Mouse (Mus musculus) testis, adult 2 months (tissue): Measurements from ENCODE around the gene Fbxl12. TPM values are rescaled to one million over a fixed set of nuclear protein-coding genes. Genes with fewer than 3 reads are reported as not detected.

Experiments
- H3K27ac ChIP-seq: fragments of 200-500 bp; 2 replicates; pipeline ENCODE4 v1.5.1; 2012; ENCODE audit warnings: low read depth, low read length; ENCODE audit not compliant: control insufficient read depth, insufficient read depth
- H3K27me3 ChIP-seq: fragments of 200-500 bp; 2 replicates; pipeline ENCODE4 v1.6.1; 2012; ENCODE audit warnings: mild to moderate bottlenecking, low read length, moderate library complexity; ENCODE audit not compliant: control insufficient read depth, insufficient read depth
- H3K36me3 ChIP-seq: fragments of 200-500 bp; 2 replicates; pipeline ENCODE4 v1.6.1; 2012; ENCODE audit warnings: mild to moderate bottlenecking, low read length; ENCODE audit not compliant: control insufficient read depth, insufficient read depth
- H3K4me1 ChIP-seq: fragments of 200-500 bp; 2 replicates; pipeline ENCODE4 v1.6.1; 2012; ENCODE audit warnings: low read length; ENCODE audit not compliant: control insufficient read depth, insufficient read depth
- H3K4me3 ChIP-seq: fragments of 200-500 bp; 2 replicates; pipeline ENCODE4 v1.5.1; 2012; ENCODE audit warnings: low read depth, mild to moderate bottlenecking, low read length, moderate library complexity, mixed read lengths; ENCODE audit not compliant: control insufficient read depth
- CTCF ChIP-seq: fragments of 200-500 bp; IDR thresholded peaks from 2 replicates; pipeline ENCODE4 v1.5.1; 2012; ENCODE audit warnings: low read depth, mild to moderate bottlenecking, inconsistent platforms, low read length, moderate library complexity; ENCODE audit not compliant: control insufficient read depth, insufficient read depth, insufficient replicate concordance
- POLR2A ChIP-seq: fragments of 200-500 bp; IDR thresholded peaks from 2 replicates; pipeline ENCODE4 v1.6.1; 2012; ENCODE audit warnings: low read depth, mild to moderate bottlenecking, inconsistent platforms, low read length, moderate library complexity; ENCODE audit not compliant: control insufficient read depth
- polyA plus RNA-seq: library from polyadenylated mRNA; depleted of rRNA; stranded (reverse); fragments of >200 nt; gene quantifications from 2 replicates; pipeline ENCODE4 v1.2.3, GENCODE M21; 2012

Gene Fbxl12
- polyA plus RNA-seq, 1 experiment = 35.7 TPM

GRCm38 (mm10) chr9:20664982-20665637 is 20.5 kb upstream of the Fbxl12 start:
- H3K36me3 ChIP-seq = no peaks in the 10 kb centered on the region; the same call in 1 of the 2 replicates
- no peaks in the 10 kb centered on the region for H3K27me3 ChIP-seq
- no peak overlapping the region for H3K4me3 ChIP-seq
- peaks cover 12% of the 10 kb centered on the region for H3K4me1 ChIP-seq
- TF ChIP-seq CTCF = no peak
- no peak for TF ChIP-seq POLR2A
- H3K27ac ChIP-seq = no peak overlapping the region

- H3K36me3 ChIP-seq = no peaks in the 10 kb centered on the region; the same call in 1 of the 2 replicates
- no peak overlapping the region for H3K27ac ChIP-seq
Measured at GRCm38 (mm10) chr9:20664366-20664765, 19.8 kb upstream of the Fbxl12 start.

GRCm38 (mm10) chr9:20663956-20664355 is 19.4 kb upstream of the Fbxl12 start:
- Histone ChIP-seq H3K4me1 (peaks cover 12% of the 10 kb centered on the region), H3K27ac (no peak overlapping the region), H3K36me3 (no peaks in the 10 kb centered on the region; the same call in 1 of the 2 replicates), H3K4me3 (no peak overlapping the region), H3K27me3 (no peaks in the 10 kb centered on the region)
- no peak for TF ChIP-seq CTCF
- TF ChIP-seq POLR2A = no peak

More at GRCm38 (mm10) chr9:20664366-20664765, 19.8 kb upstream of the Fbxl12 start:
- TF ChIP-seq POLR2A (no peak), CTCF (no peak)
- Histone ChIP-seq H3K4me3 (no peak overlapping the region), H3K4me1 (peaks cover 12% of the 10 kb centered on the region), H3K27me3 (no peaks in the 10 kb centered on the region)

GRCm38 (mm10) chr9:20662874-20663273 is 18.3 kb upstream of the Fbxl12 start:
- peaks cover 3% of the 10 kb centered on the region for H3K4me1 ChIP-seq
- H3K27me3 ChIP-seq = no peaks in the 10 kb centered on the region
- no peak for TF ChIP-seq POLR2A
- TF ChIP-seq CTCF = no peak
- no peak overlapping the region for H3K27ac ChIP-seq
- no peaks in the 10 kb centered on the region; the same call in 1 of the 2 replicates for H3K36me3 ChIP-seq
- H3K4me3 ChIP-seq = no peak overlapping the region

GRCm38 (mm10) chr9:20662325-20662724 is 17.8 kb upstream of the Fbxl12 start:
- TF ChIP-seq CTCF (peak; percentile 64; the same call in 1 of the 2 replicates), POLR2A (no peak)
- H3K27me3 ChIP-seq = no peaks in the 10 kb centered on the region
- peaks cover 2% of the 10 kb centered on the region; the same call in 1 of the 2 replicates for H3K36me3 ChIP-seq
- H3K4me3 ChIP-seq = peak overlapping the region; percentile 69
- H3K27ac ChIP-seq = no peak overlapping the region
- peaks cover 3% of the 10 kb centered on the region for H3K4me1 ChIP-seq

- Histone ChIP-seq H3K27ac (no peak overlapping the region), H3K27me3 (no peaks in the 10 kb centered on the region), H3K4me3 (no peak overlapping the region), H3K4me1 (no peaks in the 10 kb centered on the region; the same call in 1 of the 2 replicates), H3K36me3 (peaks cover 2% of the 10 kb centered on the region; the same call in 1 of the 2 replicates)
- TF ChIP-seq CTCF (no peak), POLR2A (no peak)
Measured at GRCm38 (mm10) chr9:20657546-20657945, 13.0 kb upstream of the Fbxl12 start.

- Histone ChIP-seq H3K27ac (no peak overlapping the region), H3K36me3 (peaks cover 2% of the 10 kb centered on the region; the same call in 1 of the 2 replicates), H3K4me1 (no peaks in the 10 kb centered on the region; the same call in none of the 2 replicates), H3K27me3 (no peaks in the 10 kb centered on the region), H3K4me3 (peak overlapping the region; percentile 25; the same call in 1 of the 2 replicates)
- no peak for TF ChIP-seq CTCF
- no peak for TF ChIP-seq POLR2A
Measured at GRCm38 (mm10) chr9:20653859-20654258, 9.3 kb upstream of the Fbxl12 start.

- TF ChIP-seq POLR2A (no peak), CTCF (no peak)
Measured at GRCm38 (mm10) chr9:20652260-20652658, 7.7 kb upstream of the Fbxl12 start.

More at GRCm38 (mm10) chr9:20652260-20652658, 7.7 kb upstream of the Fbxl12 start:
- Histone ChIP-seq H3K4me1 (no peaks in the 10 kb centered on the region; the same call in none of the 2 replicates), H3K4me3 (peak overlapping the region; percentile 96), H3K36me3 (no peaks in the 10 kb centered on the region; the same call in 1 of the 2 replicates), H3K27me3 (no peaks in the 10 kb centered on the region), H3K27ac (peak overlapping the region; percentile 85)
